Mouse (Mus musculus) layer of hippocampus, postnatal 14 days (tissue): Measurements from ENCODE around the gene Rimklb. TPM values are rescaled to one million over a fixed set of nuclear protein-coding genes. Genes with fewer than 3 reads are reported as not detected.
A peak's percentile ranks its signal among the peaks of the same experiment; 100 is the strongest.
"Not testable (repeated sequence)": the region's sequence is repeated elsewhere in the genome, so short reads cannot be mapped to it uniquely, and the experiment has no call there.

Experiments
- DNase-seq, 2 experiments: peaks; one replicate each; pipeline ENCODE4 v3.0.0; 2021 to 2022; ENCODE audit warnings: low spot score in 2 of 2, mixed read lengths in 1 of 2
- long read RNA-seq, 2 experiments: library from polyadenylated mRNA; stranded (forward); transcript quantifications; one replicate each; pipeline ENCODE4 v2.0.0; 2021
- total RNA-seq, 2 experiments: library from RNA; stranded (reverse); gene quantifications; 2 replicates each; pipeline ENCODE4 v1.2.3; 2021

Rimklb gene
- 100 to 1,000 TPM; 145 to 150 TPM for total RNA-seq
- long read RNA-seq, experiment 1, full-length matches to known transcripts, result 12 of 16 reads
- long read RNA-seq, experiment 1, partial matches to known transcripts, result 0 of 16 reads
- long read RNA-seq, experiment 1, other reads (novel, unspliced or antisense), result 4 of 16 reads
- long read RNA-seq, experiment 2, full-length matches to known transcripts, result 7 of 24 reads
- long read RNA-seq, experiment 2, partial matches to known transcripts, result 6 of 24 reads
- long read RNA-seq, experiment 2, other reads (novel, unspliced or antisense), result 11 of 24 reads

DNA sequence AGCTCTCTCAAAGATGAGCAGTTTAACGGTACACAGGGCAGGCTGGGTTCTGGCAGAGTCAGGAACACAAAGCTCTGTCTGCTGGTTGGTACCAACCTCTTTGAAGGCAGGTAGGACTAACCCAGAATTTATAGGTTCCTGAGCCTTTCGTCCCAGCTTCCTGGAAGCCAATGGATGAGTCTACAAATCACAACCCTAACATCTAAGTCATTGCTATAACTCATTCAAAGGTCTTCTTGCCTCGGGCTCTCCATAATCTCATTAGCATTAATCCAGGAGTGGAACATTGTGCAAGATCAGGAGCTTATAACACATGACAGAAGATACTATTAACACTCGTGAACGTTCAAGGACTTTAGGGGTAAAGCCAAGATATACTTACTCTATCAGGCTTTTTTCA is at the start of gene Rimklb:
Gene Rimklb, minus strand, starts transcription at position 101 of the 400 bp plus-strand sequence.
- no peak for DNase-seq

DNA sequence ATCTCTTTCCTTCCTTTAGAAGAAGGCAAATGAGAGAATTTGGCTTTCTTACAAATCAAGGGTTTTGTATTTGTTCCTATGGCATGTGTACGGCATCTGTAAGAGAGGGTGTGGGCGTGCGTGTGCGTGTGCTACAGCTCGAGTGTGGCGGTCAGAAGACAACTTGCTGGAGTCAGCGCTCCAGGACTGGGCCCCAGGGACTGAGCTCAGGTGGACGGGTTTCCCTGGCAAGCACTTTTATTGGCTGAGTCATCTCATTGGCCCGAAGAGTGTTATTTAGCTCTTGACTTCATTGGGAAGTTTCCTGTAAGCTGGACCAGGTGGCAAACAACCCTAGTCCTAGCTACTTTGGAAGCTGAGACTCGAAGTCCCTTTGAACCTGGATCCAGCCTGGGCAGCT is 47.4 kb upstream of the Rimklb start:
- DNase-seq, result no peak

DNA sequence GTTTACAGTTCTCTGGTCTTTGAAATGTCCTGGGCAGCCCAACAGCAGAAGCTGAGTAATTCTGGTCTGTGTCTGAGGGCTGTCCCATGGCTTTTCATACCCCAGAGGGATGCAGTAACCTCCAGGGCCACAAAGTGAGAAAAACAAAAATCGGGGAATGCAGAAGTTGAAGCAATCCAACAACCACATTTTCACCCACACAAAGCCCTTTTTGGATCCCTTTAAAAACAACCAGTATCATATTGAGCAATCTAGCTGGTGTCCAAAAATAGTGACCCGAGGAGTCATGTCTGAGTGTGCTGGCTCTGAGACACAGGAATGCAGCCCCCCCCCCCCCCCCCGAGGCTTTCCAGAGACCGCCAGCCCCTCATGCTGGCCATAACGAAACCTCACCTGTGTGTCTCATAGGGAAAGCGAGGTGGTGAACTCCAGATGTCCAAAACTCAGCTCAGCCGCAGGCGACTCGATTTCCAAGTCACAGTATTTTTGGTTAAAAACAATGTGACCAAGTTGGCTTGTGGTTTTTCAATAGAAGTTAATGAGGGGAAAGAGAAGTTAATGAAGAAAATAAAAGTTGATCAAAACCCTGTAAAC is 46.8 kb upstream of the Rimklb start:
- DNase-seq, result no peak

DNA sequence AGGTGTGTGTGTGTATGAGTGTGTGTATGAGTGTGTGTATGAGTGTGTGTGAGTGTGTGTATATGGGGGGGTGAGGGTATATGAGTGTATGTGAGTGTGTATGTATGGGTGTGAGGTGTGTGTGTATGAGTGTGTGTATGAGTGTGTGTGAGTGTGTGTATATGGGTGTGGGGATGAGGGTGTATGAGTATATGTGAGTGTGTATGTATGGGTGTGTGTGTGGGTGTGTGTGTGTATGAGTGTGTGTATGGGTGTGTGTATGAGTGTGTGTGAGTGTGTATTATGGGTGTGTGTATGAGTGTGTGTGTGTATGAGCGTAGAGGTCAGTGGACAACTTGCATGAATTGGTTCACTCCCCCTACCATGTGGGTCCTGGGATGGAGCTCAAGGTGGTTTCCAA is 46.1 kb upstream of the Rimklb start:
- DNase-seq, result no peak

DNA sequence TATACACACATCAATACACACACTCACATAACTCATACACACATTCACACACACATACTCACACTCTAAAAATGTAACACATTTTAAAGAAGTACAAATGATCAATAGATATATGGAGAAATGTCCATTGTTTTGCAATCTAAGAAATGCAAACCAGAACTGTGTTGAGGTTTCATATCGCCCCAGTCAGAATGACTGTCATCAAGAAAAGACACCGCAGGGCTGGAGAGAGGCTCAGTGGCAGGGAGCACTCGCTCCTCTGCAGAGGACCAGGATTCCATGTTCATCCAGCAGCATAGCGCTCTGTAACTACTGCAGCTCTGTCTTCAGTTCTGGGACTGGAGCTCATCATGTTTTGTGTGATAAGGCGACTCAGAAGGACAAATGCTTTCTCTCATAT is 45.0 kb upstream of the Rimklb start:
- no peak for DNase-seq

DNA sequence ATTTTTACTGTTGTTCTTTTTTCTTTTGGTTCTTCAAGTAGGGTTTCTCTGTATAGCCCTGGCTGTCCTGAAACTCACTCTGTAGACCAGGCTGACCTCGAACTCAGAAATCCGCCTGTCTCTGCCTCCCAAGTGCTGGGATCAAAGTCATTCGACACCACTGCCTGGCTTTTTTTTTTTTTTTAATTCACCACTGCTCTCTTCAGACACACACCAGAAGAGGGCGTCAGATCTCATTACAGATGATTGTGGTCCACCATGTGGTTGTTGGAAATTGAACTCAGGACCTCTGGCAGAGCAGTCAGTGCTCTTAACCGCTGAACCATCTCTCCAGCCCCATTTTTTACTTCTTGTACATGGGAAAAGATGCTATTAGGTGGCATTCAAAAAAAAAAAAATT is 43.9 kb upstream of the Rimklb start:
- DNase-seq, result not testable (repeated sequence)

DNA sequence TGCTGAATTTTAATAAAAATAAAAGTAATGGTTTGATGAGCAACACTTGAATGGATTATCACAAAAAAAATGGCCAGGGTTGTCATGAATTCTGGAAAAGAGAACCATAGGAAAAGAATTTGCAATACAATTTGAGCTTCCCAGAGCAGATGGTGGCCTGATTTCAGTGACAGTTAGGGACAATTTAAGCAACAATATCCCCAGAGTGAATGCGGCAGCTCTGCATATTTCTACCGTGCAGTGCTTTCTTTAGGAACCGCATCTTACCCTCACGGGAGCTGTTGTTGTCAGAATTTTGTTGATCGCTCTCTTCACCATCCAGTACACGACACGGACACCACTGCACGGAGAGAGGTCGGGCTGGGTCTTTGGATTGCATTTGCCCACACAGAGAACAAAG is 41.0 kb upstream of the Rimklb start:
- DNase-seq, result no peak

DNA sequence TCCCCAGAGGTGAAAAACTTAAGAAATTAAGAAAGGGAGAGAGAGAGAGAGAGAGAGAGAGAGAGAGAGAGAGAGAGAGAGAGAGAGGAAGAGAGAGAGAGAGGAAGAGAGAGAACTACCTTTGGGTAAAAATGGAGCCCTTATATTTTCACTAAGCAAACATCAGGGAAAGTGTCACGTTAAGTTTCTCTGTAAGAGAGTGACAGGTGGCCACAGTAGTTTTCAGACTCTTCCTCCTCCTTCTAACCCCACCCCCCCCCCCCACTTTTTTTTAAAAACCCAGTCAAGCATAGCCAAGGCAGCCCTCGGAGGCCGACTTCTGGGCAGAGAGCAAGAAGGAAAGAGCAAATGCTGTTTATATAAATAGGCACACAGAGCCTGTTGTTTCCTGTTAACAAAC is 35.5 kb upstream of the Rimklb start:
- no peak for DNase-seq

DNA sequence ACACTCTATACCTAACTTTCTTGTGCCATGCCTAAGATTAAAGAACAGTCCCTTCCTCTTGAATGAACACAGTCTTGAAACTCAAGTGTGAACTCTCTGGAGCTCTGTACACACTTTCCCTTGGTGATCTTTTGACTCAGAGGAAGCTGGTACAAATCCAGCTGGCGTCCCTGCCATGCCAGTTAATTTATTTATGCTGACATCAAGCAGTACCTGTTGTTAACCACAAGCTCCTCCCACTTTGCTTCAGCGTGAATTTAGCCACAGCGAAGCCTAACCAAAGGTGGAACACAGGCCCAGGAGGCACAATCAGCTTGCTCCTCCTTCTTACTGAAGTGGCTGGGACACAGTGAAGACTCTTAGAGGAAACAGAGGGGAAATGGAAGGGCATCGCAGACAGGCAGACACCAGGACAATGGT is 34.3 kb upstream of the Rimklb start:
- DNase-seq, result no peak

DNA sequence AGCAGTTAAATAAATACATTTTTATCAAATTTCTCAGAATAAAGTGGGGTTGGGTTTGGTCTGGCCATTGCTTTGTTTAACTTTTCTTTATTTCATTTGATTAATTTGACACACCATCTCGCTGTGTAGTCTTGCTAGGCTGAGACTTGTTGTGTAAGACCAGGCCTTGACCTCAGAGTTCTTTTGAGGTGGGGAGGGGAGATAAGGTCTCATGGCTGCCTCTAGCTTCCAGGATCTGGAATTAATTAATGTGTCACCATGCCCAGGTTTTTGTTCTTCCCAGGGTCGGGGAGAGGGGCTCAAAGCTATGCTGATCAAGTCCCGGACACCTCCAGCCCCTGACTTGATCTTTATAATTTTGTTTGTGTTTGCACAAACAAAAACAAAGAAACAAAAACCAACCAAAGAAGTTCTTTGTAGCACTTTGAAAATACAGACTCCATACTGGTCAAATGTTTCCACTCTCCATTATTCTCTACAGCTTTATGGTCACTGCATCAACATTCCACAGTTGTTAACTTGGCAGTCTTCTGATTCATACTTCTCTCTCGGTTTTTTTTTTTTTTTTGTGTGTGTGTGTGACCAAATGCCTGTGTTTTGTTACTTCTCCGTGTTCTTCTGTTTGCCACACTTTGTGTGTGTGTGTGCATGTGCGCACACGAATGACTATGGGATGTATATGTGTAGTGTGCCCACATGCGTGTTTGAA is 33.1 kb upstream of the Rimklb start:
- DNase-seq, result no peak

DNA sequence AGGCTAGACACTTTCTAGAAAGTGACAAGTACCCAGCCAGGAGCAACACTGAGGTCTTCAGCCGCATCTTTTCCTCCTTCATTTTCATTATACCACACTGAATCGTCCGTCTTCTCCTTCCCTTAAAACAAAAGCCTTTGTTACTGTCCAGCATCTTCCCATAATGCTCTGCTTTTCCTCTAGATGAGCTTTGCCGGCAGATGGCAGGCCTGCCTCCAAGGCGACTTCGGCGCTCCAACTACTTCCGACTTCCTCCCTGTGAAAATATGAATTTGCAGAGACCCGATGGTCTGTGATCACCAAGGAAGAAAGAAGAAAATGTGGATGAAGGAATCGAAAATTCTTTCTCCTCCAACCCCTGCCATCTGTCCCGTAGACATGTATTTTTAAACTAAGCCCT is 29.6 kb upstream of the Rimklb start:
- no peak for DNase-seq

DNA sequence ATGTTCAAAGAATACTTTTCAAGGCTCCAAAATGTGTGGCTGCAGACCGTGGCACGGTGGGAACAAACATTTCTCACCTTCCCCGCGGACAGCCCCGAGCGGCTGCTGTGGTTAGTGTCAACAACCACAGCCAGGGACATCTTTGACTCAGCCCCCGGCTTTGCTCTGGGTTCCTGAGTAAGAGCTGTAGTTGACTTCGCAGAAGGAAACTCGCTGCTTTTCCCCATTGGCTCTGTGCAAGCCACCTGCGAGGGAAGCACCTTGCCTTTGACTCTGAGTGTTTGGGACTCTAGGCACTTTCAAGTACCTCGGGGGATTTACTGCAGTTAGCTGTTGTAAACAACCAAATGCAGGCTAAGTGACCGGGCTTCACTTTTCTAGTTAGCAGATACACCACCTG is 29.0 kb upstream of the Rimklb start:
- DNase-seq, result no peak

DNA sequence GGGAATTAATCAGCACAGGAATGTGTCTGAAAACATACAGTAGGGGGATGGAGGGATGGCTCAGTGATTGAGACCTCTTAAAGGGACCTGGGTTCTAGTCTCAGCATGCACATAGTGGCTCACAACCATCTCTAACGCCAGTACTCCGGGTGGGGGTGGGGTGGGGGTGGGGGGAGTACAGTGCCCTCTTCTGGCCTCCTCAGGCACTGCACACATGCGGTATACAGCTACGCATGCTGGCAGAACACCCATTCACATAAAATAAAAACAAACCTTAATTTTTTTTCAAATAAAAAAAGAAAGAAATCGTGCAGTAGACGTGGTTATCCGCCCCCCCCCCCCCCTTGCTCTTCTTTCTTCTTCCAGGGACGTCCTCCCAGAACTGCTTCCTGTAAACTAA is 24.7 kb upstream of the Rimklb start:
- no peak for DNase-seq

DNA sequence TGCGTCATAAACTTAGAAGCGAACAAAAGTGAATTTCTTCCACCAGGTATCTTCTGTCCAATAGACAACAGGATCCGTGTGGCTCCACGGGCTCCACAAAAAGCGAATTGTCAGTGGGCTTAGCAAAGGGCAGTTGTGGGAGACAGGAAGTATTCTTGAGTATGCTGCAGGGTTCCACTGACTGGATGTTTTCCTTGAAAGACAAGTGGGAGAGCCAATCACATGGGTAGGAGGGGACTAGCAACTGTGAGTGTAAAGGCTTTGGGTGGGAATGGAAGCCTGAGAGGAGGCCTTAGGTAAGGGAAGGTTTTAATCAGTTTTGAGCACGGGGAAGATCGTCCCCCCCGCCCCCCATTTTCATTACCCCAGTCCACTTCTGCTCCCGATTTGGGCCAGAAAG is 24.0 kb upstream of the Rimklb start:
- peak in 1 of 2 experiments; percentile 30 for DNase-seq

DNA sequence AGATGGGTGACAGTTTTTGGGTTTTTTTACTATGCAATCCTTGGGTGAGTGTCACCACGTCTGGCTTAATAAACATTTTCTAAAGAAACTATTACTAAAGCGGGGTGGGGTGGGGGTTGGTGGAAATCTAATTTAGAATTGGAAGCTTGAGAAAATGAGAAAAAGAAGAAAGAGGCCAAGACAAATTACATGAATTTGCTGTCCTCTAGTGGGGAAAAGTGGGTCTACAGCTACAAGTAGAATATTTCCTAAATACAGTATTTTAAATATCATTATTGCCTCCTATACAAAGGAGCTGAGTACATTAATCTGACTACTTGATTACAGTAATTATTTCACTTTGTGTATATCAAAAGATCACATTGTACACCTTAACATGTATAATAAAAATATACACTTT is 20.8 kb upstream of the Rimklb start:
- DNase-seq, result peak in 1 of 2 experiments; percentile 50

DNA sequence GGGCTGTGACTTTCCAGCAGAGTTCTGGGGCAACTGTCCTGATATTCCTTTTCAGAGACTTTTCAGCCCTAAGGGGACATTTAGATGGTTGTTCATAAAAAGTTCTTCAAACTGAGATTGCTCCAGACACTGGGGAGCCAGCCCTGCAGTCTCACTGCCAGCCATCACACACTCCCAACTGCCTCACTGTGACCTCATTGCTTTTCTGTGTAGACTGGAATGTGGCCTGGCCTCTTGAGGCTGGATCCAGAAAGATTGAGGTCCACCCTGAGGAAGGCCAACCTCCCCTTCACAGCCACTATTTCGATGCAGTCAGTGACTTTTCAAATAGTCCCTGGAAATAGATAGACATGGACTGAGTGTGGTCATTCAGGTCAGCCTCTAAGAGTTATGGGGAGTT is 19.1 kb upstream of the Rimklb start:
- DNase-seq, result no peak

DNA sequence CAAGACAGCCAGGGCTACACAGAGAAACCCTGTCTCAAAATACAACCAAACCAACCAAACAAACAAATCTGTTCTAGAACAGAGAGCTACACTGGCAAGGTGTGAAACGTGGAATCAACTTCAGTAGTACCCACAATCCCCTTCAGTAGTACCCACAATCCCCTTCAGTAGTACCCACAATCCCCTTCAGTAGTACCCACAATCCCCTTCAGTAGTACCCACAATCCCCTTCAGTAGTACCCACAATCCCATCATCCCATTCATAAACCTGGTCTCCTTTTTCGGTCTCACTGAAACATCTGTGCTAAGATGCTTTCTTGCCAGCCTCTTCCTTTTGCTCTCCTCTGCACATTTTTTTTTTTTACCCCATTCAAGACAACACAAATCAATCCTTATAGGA is 17.2 kb upstream of the Rimklb start:
- DNase-seq, result not testable (repeated sequence)

DNA sequence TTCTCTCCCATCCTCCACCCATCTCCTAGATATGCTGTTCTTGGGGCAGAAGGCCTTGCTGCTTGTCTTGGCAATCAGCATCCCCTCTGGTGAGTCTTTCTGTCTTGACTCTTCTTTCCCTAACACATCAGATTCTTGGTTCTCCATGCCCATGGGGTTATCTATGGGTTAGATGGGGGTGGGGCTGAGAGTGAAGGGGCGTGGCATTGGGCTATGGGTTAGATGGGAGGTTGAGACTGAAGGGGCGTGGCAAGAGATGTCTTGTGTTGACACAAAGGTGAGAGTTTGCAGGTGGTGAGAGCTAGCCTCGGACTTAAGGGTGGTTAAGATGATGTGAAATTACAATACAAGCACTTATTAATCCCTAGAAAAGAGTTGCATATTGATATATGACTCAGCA is 15.8 kb upstream of the Rimklb start:
- no peak for DNase-seq

DNA sequence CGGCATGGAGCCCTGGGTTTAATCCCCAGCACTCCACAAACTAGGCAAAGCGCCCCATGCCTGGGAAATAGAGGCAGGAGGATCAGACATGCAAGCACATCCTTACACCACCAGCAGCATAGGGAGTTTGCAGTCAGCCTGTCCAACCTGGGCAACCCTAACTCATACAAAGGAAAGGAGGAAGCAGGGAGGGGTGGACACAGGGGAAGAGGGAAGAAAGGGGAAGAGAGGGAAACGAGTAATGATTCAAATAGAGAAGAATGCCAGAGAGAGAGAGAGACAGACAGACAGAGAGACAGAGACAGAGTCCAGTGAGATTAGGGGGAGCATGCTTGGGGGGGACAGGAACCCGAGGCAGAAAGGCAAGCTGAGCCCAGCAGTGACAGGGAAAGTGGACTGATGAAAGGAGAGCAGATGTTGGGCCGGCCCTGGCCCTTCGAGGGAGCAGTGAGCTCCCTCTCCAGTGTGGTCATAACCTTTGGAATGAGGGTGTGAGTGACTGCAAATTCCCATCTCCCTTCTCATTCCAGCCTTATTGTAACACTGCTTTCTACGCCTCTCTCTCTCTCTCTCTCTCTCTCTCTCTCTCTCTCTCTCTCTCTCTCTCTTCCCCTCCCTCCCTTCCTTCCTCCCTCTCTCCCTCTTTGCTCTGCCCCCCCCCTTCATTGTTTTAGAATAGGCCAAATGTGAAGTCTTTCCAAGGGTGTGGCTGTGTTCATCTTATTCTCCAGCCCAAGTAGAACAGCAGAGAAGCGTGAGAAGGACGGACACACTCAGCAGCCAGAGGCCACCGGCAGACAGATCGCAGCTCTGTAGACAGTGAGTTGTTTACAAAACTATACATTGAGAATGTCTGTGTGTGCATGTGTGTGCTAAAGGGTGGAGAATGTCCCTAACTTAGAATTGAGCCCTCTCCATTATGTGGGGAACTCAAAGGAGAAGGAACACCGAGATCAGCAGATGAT is 14.6 kb upstream of the Rimklb start:
- DNase-seq, result no peak

DNA sequence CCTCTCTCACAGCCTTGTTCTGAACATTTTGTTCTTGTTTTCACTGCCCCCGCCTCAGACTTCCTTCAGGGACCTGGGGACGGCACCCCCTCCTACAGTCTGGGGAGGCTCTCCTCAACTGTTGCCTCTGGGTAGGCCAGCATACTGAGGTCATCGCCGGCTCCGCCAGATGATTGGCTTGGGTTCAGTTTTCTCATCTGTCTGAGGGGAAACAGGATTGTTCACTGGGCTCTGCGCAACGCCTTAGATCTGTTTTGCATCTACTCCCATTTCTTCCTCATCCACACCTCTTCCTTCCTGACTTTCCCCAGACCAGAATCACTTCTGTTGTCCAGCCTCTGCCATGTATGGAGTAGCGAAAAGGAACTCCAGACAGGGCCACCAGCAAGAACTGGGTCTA is 9.9 kb upstream of the Rimklb start:
- no peak for DNase-seq

DNA sequence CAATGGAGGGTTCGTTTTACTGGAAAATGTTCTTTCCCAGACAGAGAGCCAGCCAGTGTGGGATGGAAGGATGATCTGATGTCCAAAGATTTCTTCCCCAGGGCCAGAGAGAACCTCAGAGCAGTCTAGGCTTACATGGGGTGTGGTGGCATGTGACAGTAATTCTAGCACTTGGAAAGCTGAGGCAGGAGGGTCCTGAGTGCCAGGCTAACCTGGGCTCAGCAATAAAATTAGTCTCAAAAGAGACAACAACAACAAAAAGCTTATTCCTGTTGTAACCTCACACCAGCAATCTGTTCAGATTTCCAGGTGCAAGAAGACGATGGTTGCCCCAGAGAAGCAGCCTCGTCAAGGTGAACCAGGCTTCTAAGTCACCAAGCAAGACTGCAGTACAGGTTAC is 7.0 kb upstream of the Rimklb start, which contains the start of gene Mfap5:
Gene Mfap5, plus strand, starts transcription at position 301 of the 400 bp plus-strand sequence.
- no peak for DNase-seq
